Mouse (Mus musculus) heart, postnatal 36 days (tissue): Measurements from ENCODE around the gene Gm7714. TPM values are rescaled to one million over a fixed set of nuclear protein-coding genes. Genes with fewer than 3 reads are reported as not detected.
"Not testable (repeated sequence)": the region's sequence is repeated elsewhere in the genome, so short reads cannot be mapped to it uniquely, and the experiment has no call there.

ENCODE experiments used
- DNase-seq, 2 experiments: peaks; one replicate each; pipeline ENCODE4 v3.0.0; 2021 to 2022
- intact Hi-C: fragments of 180-260 bp; cut with DNase I; formaldehyde crosslinking; loops from one replicate; pipeline ENCODE4 v1.15.1; 2025
- total RNA-seq, 2 experiments: library from RNA; stranded (reverse); gene quantifications; 2 replicates each; pipeline ENCODE4 v1.2.3; 2021

Gene Gm7714
- total RNA-seq: not detected

GRCm38 (mm10) chr5:88268619-88269018, at the start of gene Gm7714:
Gm7714 (plus strand) TSS chr5:88268919.
- intact Hi-C loops: no loop called here
- DNase-seq: no peak

GRCm38 (mm10) chr5:88256475-88256874, 12.2 kb upstream of the Gm7714 start:
- intact Hi-C loops: no loop called here
- no peak for DNase-seq

GRCm38 (mm10) chr5:88311307-88311706, 42.6 kb downstream of the Gm7714 start:
- intact Hi-C loops, DNase-seq: not testable (repeated sequence)

GRCm38 (mm10) chr5:88317012-88317411, 48.3 kb downstream of the Gm7714 start, which contains the start of gene Prol1:
Prol1 (plus strand) TSS chr5:88317312.
- intact Hi-C loops: loop anchor here (1.0 kb wide), 1 partner anchor 36 kb away; no protein-coding TSS in a partner anchor
- no peak for DNase-seq

Other genes with a start within 250 kb of the Gm7714 start
- not detected for gene Smr2, start 182.4 kb upstream of the Gm7714 start, total RNA-seq
- not detected for gene Gm11116, start 157.4 kb upstream of the Gm7714 start, total RNA-seq
- gene Gm11115, start 114.8 kb upstream of the Gm7714 start, total RNA-seq: not detected
- gene Prol1, start 48.4 kb downstream of the Gm7714 start, total RNA-seq: not detected
- gene Amtn, start 107.2 kb downstream of the Gm7714 start, total RNA-seq: not detected
- gene Ambn, start 187.1 kb downstream of the Gm7714 start, total RNA-seq: not detected
- gene Enam, start 219.1 kb downstream of the Gm7714 start, total RNA-seq: not detected